Mouse (Mus musculus) telencephalon, adult 2 months (tissue): ENCODE measurements around the gene Dynll2.
"Not testable (repeated sequence)": the region's sequence is repeated elsewhere in the genome, so short reads cannot be mapped to it uniquely, and the experiment has no call there.

Experiments used
- DNase-seq: peaks from one replicate; pipeline ENCODE4 v3.0.0-alpha.2; 2011; ENCODE audit warnings: low read depth, low spot score

The Dynll2 gene

GRCm38 (mm10) chr11:87987861-87988260 is 528 bp upstream of the Dynll2 start:
- DNase-seq: no peak

GRCm38 (mm10) chr11:87986141-87986741 is 1.1 kb downstream of the Dynll2 start:
- no peak for DNase-seq

GRCm38 (mm10) chr11:87985643-87986042 is 1.7 kb downstream of the Dynll2 start:
- no peak for DNase-seq

- DNase-seq: no peak
Observed at GRCm38 (mm10) chr11:87984571-87984970, 2.8 kb downstream of the Dynll2 start.

- DNase-seq: no peak
Observed at GRCm38 (mm10) chr11:87978905-87979304, 8.4 kb downstream of the Dynll2 start.

- DNase-seq: not testable (repeated sequence)
Observed at GRCm38 (mm10) chr11:87977021-87977420, 10.3 kb downstream of the Dynll2 start.

- peak; percentile 65 for DNase-seq
Observed at GRCm38 (mm10) chr11:87974477-87975181, 12.7 kb downstream of the Dynll2 start.

GRCm38 (mm10) chr11:87973559-87974305 is 13.6 kb downstream of the Dynll2 start:
- no peak for DNase-seq

GRCm38 (mm10) chr11:87972829-87973228 is 14.5 kb downstream of the Dynll2 start:
- DNase-seq: no peak

GRCm38 (mm10) chr11:87968356-87969122 is 18.8 kb downstream of the Dynll2 start:
- no peak for DNase-seq

- peak; percentile 55 for DNase-seq
Observed at GRCm38 (mm10) chr11:87967692-87968289, 19.5 kb downstream of the Dynll2 start.

- no peak for DNase-seq
Observed at GRCm38 (mm10) chr11:87966214-87966613, 21.1 kb downstream of the Dynll2 start.

- no peak for DNase-seq
Observed at GRCm38 (mm10) chr11:87965293-87965692, 22.0 kb downstream of the Dynll2 start.

GRCm38 (mm10) chr11:87957066-87957465 is 30.3 kb downstream of the Dynll2 start:
- DNase-seq: no peak

GRCm38 (mm10) chr11:87955144-87955543 is 32.2 kb downstream of the Dynll2 start:
- peak; percentile 40 for DNase-seq

GRCm38 (mm10) chr11:87949990-87950389 is 37.3 kb downstream of the Dynll2 start:
- no peak for DNase-seq

GRCm38 (mm10) chr11:87935467-87935866 is 51.9 kb downstream of the Dynll2 start:
- no peak for DNase-seq

- no peak for DNase-seq
Observed at GRCm38 (mm10) chr11:87933731-87934130, 53.6 kb downstream of the Dynll2 start.

- DNase-seq: no peak
Observed at GRCm38 (mm10) chr11:87930348-87930747, 57.0 kb downstream of the Dynll2 start.
